Mouse (Mus musculus) limb, embryonic 11.5 days (tissue): ENCODE results near the gene Gpr34. TPM values are rescaled to one million over a fixed set of nuclear protein-coding genes. Genes with fewer than 3 reads are reported as not detected.

Source experiments
- ATAC-seq: fragments of 200-750 bp; cut with Nextera tagmentation; 2 replicates; pipeline ENCODE4 v1.8.0; 2017; ENCODE audit warnings: low read depth; ENCODE audit not compliant: insufficient number of reproducible peaks, low FRiP score, low TSS enrichment
- DNase-seq: peaks from one replicate; pipeline ENCODE4 v3.0.0-alpha.2; 2015; ENCODE audit warnings: low spot score
- H3K27ac ChIP-seq: fragments of 300-500 bp; sonication (generic); replicated peaks from 2 replicates; pipeline ENCODE4 v1.5.1; 2014; ENCODE audit warnings: low read depth, mild to moderate bottlenecking, low read length
- H3K27me3 ChIP-seq: fragments of 300-500 bp; sonication (generic); 2 replicates; pipeline ENCODE4 v1.6.1; 2014; ENCODE audit warnings: mild to moderate bottlenecking, low read length, mixed read lengths; ENCODE audit not compliant: control insufficient read depth, insufficient read depth
- H3K36me3 ChIP-seq: fragments of 300-500 bp; sonication (generic); 2 replicates; pipeline ENCODE4 v1.6.1; 2014; ENCODE audit warnings: mild to moderate bottlenecking, low read length, moderate library complexity, mixed read lengths; ENCODE audit not compliant: control insufficient read depth, insufficient read depth
- H3K4me1 ChIP-seq: fragments of 300-500 bp; sonication (generic); 2 replicates; pipeline ENCODE4 v1.6.1; 2014; ENCODE audit warnings: low read length, mixed read lengths; ENCODE audit not compliant: control insufficient read depth, insufficient read depth
- H3K4me2 ChIP-seq: fragments of 300-500 bp; sonication (generic); 2 replicates; pipeline ENCODE4 v1.6.1; 2014; ENCODE audit warnings: low read depth, mild to moderate bottlenecking, moderate library complexity; ENCODE audit not compliant: severe bottlenecking
- H3K4me3 ChIP-seq: fragments of 300-500 bp; sonication (generic); 2 replicates; pipeline ENCODE4 v1.5.1; 2014; ENCODE audit warnings: low read depth, low read length
- H3K9ac ChIP-seq: fragments of 300-500 bp; sonication (generic); 2 replicates; pipeline ENCODE4 v1.6.1; 2014; ENCODE audit warnings: mild to moderate bottlenecking, low read length
- H3K9me3 ChIP-seq: fragments of 300-500 bp; sonication (generic); 2 replicates; pipeline ENCODE4 v1.6.1; 2016; ENCODE audit warnings: low read length; ENCODE audit not compliant: control insufficient read depth
- WGBS: fragments of 180-500 bp; shearing (Covaris S2); extraction: QIAGEN DNeasy Blood & Tissue Kit; methylation state at CpG from one replicate; pipeline ENCODE4 v1.1.7; 2014; 5-methylcytosine and 5-hydroxymethylcytosine counted together
- polyA plus RNA-seq: library from polyadenylated mRNA; unstranded; fragments of >200 nt; fragmentation: Nextera tagmentation; extraction: Ambion mirVana; gene quantifications from 2 replicates; pipeline ENCODE4 v1.2.1, GENCODE M21; 2014

Gene Gpr34
- polyA plus RNA-seq = 0.88 and 1.0 TPM in 2 replicates

- Histone ChIP-seq H3K36me3 (no peaks in the 10 kb centered on the region), H3K9ac (no peak within 1 kb of the TSS), H3K9me3 (no peaks in the 10 kb centered on the region), H3K4me2 (no peak within 1 kb of the TSS), H3K4me3 (no peak within 1 kb of the TSS), H3K27me3 (no peaks in the 10 kb centered on the region), H3K4me1 (no peaks in the 10 kb centered on the region), H3K27ac (no peak within 1 kb of the TSS)
- DNase-seq (no peak), ATAC-seq (no peak)
- 75% methylated on average over 5 of the region's 5 CpGs for WGBS
These were observed at the start of gene Gpr34 for GRCm38 (mm10) chrX:13631599-13632283. Gene Gpr34, plus strand, starts transcription at chrX:13632089.

GRCm38 (mm10) chrX:13599373-13599772, 32.5 kb upstream of the Gpr34 start:
- no peaks in the 10 kb centered on the region for H3K36me3 ChIP-seq
- no peaks in the 10 kb centered on the region for H3K4me1 ChIP-seq
- no peak overlapping the region for H3K4me2 ChIP-seq
- H3K27me3 ChIP-seq = no peaks in the 10 kb centered on the region
- ATAC-seq = no peak
- DNase-seq = no peak
- H3K9ac ChIP-seq = no peak overlapping the region
- no peak overlapping the region for H3K27ac ChIP-seq
- WGBS = 82% methylated on average over 2 of the region's 2 CpGs
- no peaks in the 10 kb centered on the region for H3K9me3 ChIP-seq
- H3K4me3 ChIP-seq = no peak overlapping the region

- H3K27ac ChIP-seq = no peak overlapping the region
- DNase-seq (no peak), ATAC-seq (no peak)
- H3K27me3 ChIP-seq = no peaks in the 10 kb centered on the region
- no peak overlapping the region for H3K9ac ChIP-seq
- no peaks in the 10 kb centered on the region for H3K9me3 ChIP-seq
- no peaks in the 10 kb centered on the region for H3K4me1 ChIP-seq
- WGBS = 65% methylated on average over 1 of the region's 1 CpGs
- H3K4me3 ChIP-seq = no peak overlapping the region
- no peaks in the 10 kb centered on the region for H3K36me3 ChIP-seq
- no peak overlapping the region for H3K4me2 ChIP-seq
These were observed 31.9 kb upstream of the Gpr34 start for GRCm38 (mm10) chrX:13599966-13600365.

GRCm38 (mm10) chrX:13606741-13607140, 25.1 kb upstream of the Gpr34 start:
- Histone ChIP-seq H3K36me3 (no peaks in the 10 kb centered on the region), H3K27me3 (no peaks in the 10 kb centered on the region), H3K4me2 (no peak overlapping the region), H3K4me3 (no peak overlapping the region), H3K9me3 (no peaks in the 10 kb centered on the region), H3K9ac (no peak overlapping the region), H3K4me1 (no peaks in the 10 kb centered on the region), H3K27ac (no peak overlapping the region)
- DNase-seq (no peak), ATAC-seq (no peak)
- WGBS = 43% methylated on average over 3 of the region's 3 CpGs

GRCm38 (mm10) chrX:13607752-13608151, 24.1 kb upstream of the Gpr34 start:
- no peak overlapping the region for H3K9ac ChIP-seq
- WGBS = 65% methylated on average over 3 of the region's 3 CpGs
- DNase-seq (no peak), ATAC-seq (no peak)
- H3K9me3 ChIP-seq = no peaks in the 10 kb centered on the region
- H3K4me3 ChIP-seq = no peak overlapping the region
- no peak overlapping the region for H3K27ac ChIP-seq
- no peak overlapping the region for H3K4me2 ChIP-seq
- no peaks in the 10 kb centered on the region for H3K4me1 ChIP-seq
- H3K36me3 ChIP-seq = no peaks in the 10 kb centered on the region
- H3K27me3 ChIP-seq = no peaks in the 10 kb centered on the region

- DNase-seq = no peak
- WGBS = 92% methylated on average over 5 of the region's 5 CpGs
These were observed 20.8 kb upstream of the Gpr34 start for GRCm38 (mm10) chrX:13611114-13611513.

GRCm38 (mm10) chrX:13612115-13612514, 19.8 kb upstream of the Gpr34 start:
- no peak overlapping the region for H3K4me2 ChIP-seq
- WGBS = 84% methylated on average over 2 of the region's 2 CpGs
- no peak overlapping the region for H3K4me3 ChIP-seq
- H3K9me3 ChIP-seq = no peaks in the 10 kb centered on the region
- no peaks in the 10 kb centered on the region for H3K27me3 ChIP-seq
- H3K4me1 ChIP-seq = no peaks in the 10 kb centered on the region
- H3K27ac ChIP-seq = no peak overlapping the region
- no peaks in the 10 kb centered on the region for H3K36me3 ChIP-seq
- ATAC-seq = no peak
- no peak overlapping the region for H3K9ac ChIP-seq
- no peak for DNase-seq

More at GRCm38 (mm10) chrX:13611114-13611513, 20.8 kb upstream of the Gpr34 start:
- no peaks in the 10 kb centered on the region for H3K4me1 ChIP-seq
- no peak overlapping the region for H3K4me3 ChIP-seq
- no peak overlapping the region for H3K27ac ChIP-seq
- no peak overlapping the region for H3K4me2 ChIP-seq
- ATAC-seq = no peak
- no peaks in the 10 kb centered on the region for H3K9me3 ChIP-seq
- H3K9ac ChIP-seq = no peak overlapping the region
- no peaks in the 10 kb centered on the region for H3K36me3 ChIP-seq
- H3K27me3 ChIP-seq = no peaks in the 10 kb centered on the region

GRCm38 (mm10) chrX:13616726-13617125, 15.2 kb upstream of the Gpr34 start:
- Histone ChIP-seq H3K4me2 (no peak overlapping the region), H3K4me1 (no peaks in the 10 kb centered on the region), H3K27ac (no peak overlapping the region), H3K9me3 (no peaks in the 10 kb centered on the region), H3K9ac (no peak overlapping the region), H3K27me3 (no peaks in the 10 kb centered on the region), H3K36me3 (no peaks in the 10 kb centered on the region), H3K4me3 (no peak overlapping the region)
- WGBS = 72% methylated on average over 1 of the region's 1 CpGs
- ATAC-seq (no peak), DNase-seq (no peak)

- no peak overlapping the region for H3K27ac ChIP-seq
- no peak overlapping the region for H3K4me3 ChIP-seq
- no peaks in the 10 kb centered on the region for H3K36me3 ChIP-seq
- H3K27me3 ChIP-seq = no peaks in the 10 kb centered on the region
- WGBS = 92% methylated on average over 1 of the region's 1 CpGs
- H3K4me2 ChIP-seq = no peak overlapping the region
- no peak overlapping the region for H3K9ac ChIP-seq
- ATAC-seq = no peak
- no peaks in the 10 kb centered on the region for H3K9me3 ChIP-seq
- H3K4me1 ChIP-seq = no peaks in the 10 kb centered on the region
- no peak for DNase-seq
These were observed 14.6 kb upstream of the Gpr34 start for GRCm38 (mm10) chrX:13617294-13617693.
